In genomic region chr17:73197724-73198123, GRCm38 (mm10) we compare ENCODE assay signal across 17 mouse cellular contexts.
"Had no signal": no experiment of that assay in that cellular context is flagged by ENCODE, and none has a peak within 500 bp of the region (broad histone marks: within the 10 kb centered on the region; RNA-seq: fewer than 3 reads in every experiment).

No protein-coding gene starts in this region.

- H3K9ac ChIP-seq: limb, embryonic 15.5 days; liver, embryonic 12.5 days; lung, embryonic 14.5 days; midbrain, embryonic 12.5 days; neural tube, embryonic 13.5 days had no signal

- H3K4me3 ChIP-seq: limb, embryonic 15.5 days; liver, embryonic 12.5 days; midbrain, embryonic 12.5 days; neural tube, embryonic 13.5 days had no signal

- H3K9me3 ChIP-seq: limb, embryonic 15.5 days; midbrain, embryonic 12.5 days had no signal

- H3K4me2 ChIP-seq: limb, embryonic 15.5 days; liver, embryonic 12.5 days; lung, embryonic 14.5 days; midbrain, embryonic 12.5 days; neural tube, embryonic 13.5 days had no signal

- DNase-seq: kidney, adult 11 months; kidney, adult 9 months; kidney, postnatal 25 days; layer of hippocampus, adult 9-11 months; layer of hippocampus, postnatal 36 days; lung, embryonic 14.5 days; lung, postnatal 10 days; lung, postnatal 4 days; right cerebral cortex, adult 18-20 months; spleen, adult 18-20 months; thymus, adult 18-20 months; thymus, postnatal 14 days had no signal

- H3K4me1 ChIP-seq: limb, embryonic 15.5 days; liver, embryonic 12.5 days; midbrain, embryonic 12.5 days; neural tube, embryonic 13.5 days had no signal

- H3K36me3 ChIP-seq: limb, embryonic 15.5 days; midbrain, embryonic 12.5 days; neural tube, embryonic 13.5 days had no signal

- H3K27ac ChIP-seq: limb, embryonic 15.5 days; liver, embryonic 12.5 days; midbrain, embryonic 12.5 days; neural tube, embryonic 13.5 days had no signal

- ATAC-seq: liver, embryonic 12.5 days; midbrain, embryonic 16.5 days had no signal

- H3K27me3 ChIP-seq: limb, embryonic 15.5 days; liver, embryonic 12.5 days; midbrain, embryonic 12.5 days; neural tube, embryonic 13.5 days had no signal
